Mouse (Mus musculus) heart, adult 2 months (tissue): ENCODE data around the gene Gm5148. TPM values are rescaled to one million over a fixed set of nuclear protein-coding genes. Genes with fewer than 3 reads are reported as not detected.
A peak's percentile ranks its signal among the peaks of the same experiment; 100 is the strongest.

Source experiments
- DNase-seq, 2 experiments: peaks; one replicate each; pipeline ENCODE4 v3.0.0; 2021
- H3K27ac ChIP-seq: fragments of 200-600 bp; 2 replicates; pipeline ENCODE4 v1.8.1; 2022
- H3K27me3 ChIP-seq: fragments of 200-500 bp; 2 replicates; pipeline ENCODE4 v1.6.1; 2012; ENCODE audit warnings: mild to moderate bottlenecking, low read length, inconsistent platforms, mixed read lengths; ENCODE audit not compliant: control insufficient read depth, insufficient read depth
- H3K36me3 ChIP-seq: fragments of 200-500 bp; 2 replicates; pipeline ENCODE4 v1.6.1; 2012; ENCODE audit warnings: low read length, inconsistent platforms; ENCODE audit not compliant: control insufficient read depth, insufficient read depth
- H3K4me1 ChIP-seq: fragments of 200-500 bp; 2 replicates; pipeline ENCODE4 v1.6.1; 2011; ENCODE audit warnings: low read length; ENCODE audit not compliant: control insufficient read depth, insufficient read depth
- H3K4me3 ChIP-seq: fragments of 200-600 bp; 2 replicates; pipeline ENCODE4 v1.8.1; 2022
- H3K79me2 ChIP-seq: fragments of 200-500 bp; replicated peaks from 2 replicates; pipeline ENCODE4 v1.6.1; 2012; ENCODE audit warnings: mild to moderate bottlenecking, inconsistent platforms, low read length, moderate library complexity, mixed read lengths; ENCODE audit not compliant: control insufficient read depth, insufficient read depth
- H3K9ac ChIP-seq: fragments of 200-500 bp; 2 replicates; pipeline ENCODE4 v1.6.1; 2012; ENCODE audit warnings: low read depth, mild to moderate bottlenecking, control low read depth, inconsistent platforms, low read length, mixed read lengths
- CTCF ChIP-seq: fragments of 200-600 bp; IDR thresholded peaks from 2 replicates; pipeline ENCODE4 v1.8.1; 2022; ENCODE audit warnings: antibody characterized with exemption, mild to moderate bottlenecking, moderate library complexity
- EP300 ChIP-seq: fragments of 200-500 bp; IDR thresholded peaks from 2 replicates; pipeline ENCODE4 v1.6.1; 2011; ENCODE audit warnings: low read depth, low read length, control low read depth; ENCODE audit not compliant: insufficient read depth
- POLR2A ChIP-seq: fragments of 200-500 bp; IDR thresholded peaks from 2 replicates; pipeline ENCODE4 v1.6.1; 2011; ENCODE audit warnings: mild to moderate bottlenecking, low read depth, low read length, control low read depth; ENCODE audit not compliant: insufficient read depth
- WGBS: fragments of 180-500 bp; shearing (Covaris S2); methylation state at CpG from one replicate; pipeline ENCODE4 v1.1.7; 2018; 5-methylcytosine and 5-hydroxymethylcytosine counted together
- intact Hi-C: fragments of 180-260 bp; cut with DNase I; formaldehyde crosslinking; loops from one replicate; pipeline ENCODE4 v1.15.1; 2025
- polyA plus RNA-seq: library from polyadenylated mRNA; depleted of rRNA; stranded (reverse); fragments of >200 nt; gene quantifications from 2 replicates; pipeline ENCODE4 v1.2.3, GENCODE M21; 2012; rRNA removed
- total RNA-seq, 2 experiments: library from RNA; stranded (reverse); gene quantifications; 2 replicates each; pipeline ENCODE4 v1.2.3; 2021

The Gm5148 gene
- total and polyA plus RNA-seq, 3 experiments: 0.25 to 0.57 TPM; not detected in 1

DNA sequence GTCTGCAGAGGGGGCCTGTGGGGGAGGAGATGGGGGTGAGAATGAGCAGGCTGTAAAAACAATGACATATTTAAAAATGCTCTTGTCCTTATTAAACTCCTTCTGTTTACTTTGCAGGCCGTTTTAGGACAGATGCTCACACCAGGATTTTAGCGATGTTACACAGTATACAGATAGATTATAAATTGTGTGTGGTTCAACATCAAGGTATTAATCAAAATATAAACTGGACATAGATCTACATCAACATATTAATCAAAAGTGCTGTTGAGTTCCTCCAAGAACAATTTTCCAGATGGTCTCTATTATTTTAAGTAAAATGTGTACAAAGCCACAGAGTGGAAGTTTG is 57.2 kb downstream of the Gm5148 start:
- H3K79me2 ChIP-seq: no peaks in the 10 kb centered on the region
- no peaks in the 10 kb centered on the region for H3K36me3 ChIP-seq
- intact Hi-C loops: no loop called here
- H3K4me1 ChIP-seq: no peaks in the 10 kb centered on the region
- no peaks in the 10 kb centered on the region for H3K27me3 ChIP-seq
- H3K9ac ChIP-seq: no peak overlapping the region
- 34% methylated on average over 2 of the region's 2 CpGs for WGBS
- DNase-seq: no peak
- H3K27ac ChIP-seq: no peak overlapping the region
- H3K4me3 ChIP-seq: no peak overlapping the region
- no peak for TF ChIP-seq EP300
- no peak for TF ChIP-seq POLR2A
- TF ChIP-seq CTCF: no peak

DNA sequence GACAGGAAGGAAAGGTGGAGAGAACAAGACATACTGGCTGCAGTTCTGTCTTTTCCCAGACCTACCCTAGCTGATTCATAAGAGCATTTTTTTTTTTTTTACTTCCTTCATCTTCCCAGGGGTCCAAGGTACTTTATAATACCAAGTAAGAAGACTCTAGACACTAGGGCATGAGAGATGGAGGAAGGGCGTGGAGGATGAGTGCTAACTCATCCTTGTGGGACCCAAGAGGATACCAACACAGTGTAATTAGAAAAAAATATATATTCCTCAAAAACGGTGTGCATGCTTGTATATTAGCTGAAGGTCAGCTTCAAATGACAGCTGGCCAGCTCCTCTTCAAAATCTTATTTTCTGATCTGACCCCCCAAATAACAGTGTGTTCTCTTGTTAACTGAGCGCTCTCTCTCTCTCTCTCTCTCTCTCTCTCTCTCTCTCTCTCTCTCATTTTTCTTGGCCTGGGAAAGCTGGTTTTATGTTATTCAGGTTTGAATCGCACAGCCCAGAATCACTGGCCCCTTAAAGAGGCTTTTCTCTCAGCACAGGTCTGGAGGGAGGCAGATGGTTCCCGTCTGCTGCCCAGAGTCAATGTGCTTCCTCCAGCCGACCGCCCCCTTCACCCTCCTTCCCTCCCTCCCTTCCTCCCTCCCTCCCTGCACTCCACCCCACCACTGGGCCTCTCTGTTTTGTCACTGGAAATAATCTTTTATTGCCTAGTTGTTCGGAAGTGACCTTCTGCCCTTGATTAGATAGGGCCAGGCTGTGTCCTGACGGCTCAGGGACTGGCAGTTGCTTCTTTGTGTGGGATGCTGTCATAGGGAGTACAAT is 57.8 kb downstream of the Gm5148 start:
- H3K4me3 ChIP-seq: no peak overlapping the region
- H3K79me2 ChIP-seq: no peaks in the 10 kb centered on the region
- no peak overlapping the region for H3K27ac ChIP-seq
- no peaks in the 10 kb centered on the region for H3K36me3 ChIP-seq
- 19% methylated on average over 9 of the region's 9 CpGs for WGBS
- intact Hi-C loops: no loop called here
- no peak overlapping the region for H3K9ac ChIP-seq
- H3K27me3 ChIP-seq: no peaks in the 10 kb centered on the region
- no peak for TF ChIP-seq CTCF
- TF ChIP-seq POLR2A: no peak
- TF ChIP-seq EP300: no peak
- no peaks in the 10 kb centered on the region for H3K4me1 ChIP-seq
- peak in 1 of 2 experiments; percentile 50 for DNase-seq

Other genes starting within 250 kb of the Gm5148 start
- 10 to 100 TPM; 20.7 to 28.8 TPM for gene Spry1, start 84.5 kb downstream of the Gm5148 start, total RNA-seq
- gene Spry1, start 84.5 kb downstream of the Gm5148 start, polyA plus RNA-seq: 34.6 and 38.1 TPM in 2 replicates